Mouse (Mus musculus) hindbrain, embryonic 16.5 days (tissue): ENCODE measurements at regions not wholly inside any gene's neighbourhood (a gene's known extent, or its start where the extent isn't known, plus 50 kb on each side); places are given as distances from the start of the nearest gene placed in this dataset. TPM values are rescaled to one million over a fixed set of nuclear protein-coding genes. Genes with fewer than 3 reads are reported as not detected.

Source experiments
- microRNA-seq: library from miRNA; unstranded; fragments of <30 nt; microRNA quantifications from one replicate; pipeline ENCODE4, GENCODE M21; 2017

Small RNA genes in the stretch of these regions (microRNA-seq; reads per million reads assigned to microRNA genes)
- not detected for gene Gm23700
